Mouse (Mus musculus) thymus, postnatal 4 days (tissue): Measurements from ENCODE around the gene Gm21976.

Experiments used
- DNase-seq: peaks from one replicate; pipeline ENCODE4 v3.0.0; 2021

Gm21976 gene

GRCm38 (mm10) chr13:98298833-98299758 is 19.4 kb downstream of the Gm21976 start:
- peak; percentile 77 for DNase-seq

GRCm38 (mm10) chr13:98305257-98305656 is 25.6 kb downstream of the Gm21976 start:
- DNase-seq = no peak

GRCm38 (mm10) chr13:98306393-98306792 is 26.7 kb downstream of the Gm21976 start:
- DNase-seq = no peak

- no peak for DNase-seq
These were observed 27.3 kb downstream of the Gm21976 start for GRCm38 (mm10) chr13:98306852-98307475.

GRCm38 (mm10) chr13:98308004-98308403 is 28.3 kb downstream of the Gm21976 start:
- no peak for DNase-seq

- DNase-seq = no peak
These were observed 29.0 kb downstream of the Gm21976 start for GRCm38 (mm10) chr13:98308724-98309123.

GRCm38 (mm10) chr13:98311597-98311996 is 31.9 kb downstream of the Gm21976 start:
- DNase-seq = no peak

- no peak for DNase-seq
These were observed 33.9 kb downstream of the Gm21976 start for GRCm38 (mm10) chr13:98313631-98314030.

- no peak for DNase-seq
These were observed 35.4 kb downstream of the Gm21976 start for GRCm38 (mm10) chr13:98315124-98315523.

GRCm38 (mm10) chr13:98316140-98316479 is 36.4 kb downstream of the Gm21976 start:
- no peak for DNase-seq

- peak; percentile 94 for DNase-seq
These were observed 37.0 kb downstream of the Gm21976 start, which contains the start of gene Btf3 for GRCm38 (mm10) chr13:98316480-98317245. Gene Btf3, minus strand, starts transcription at chr13:98317006.

GRCm38 (mm10) chr13:98317246-98317677 is 37.6 kb downstream of the Gm21976 start:
- DNase-seq = no peak

- no peak for DNase-seq
These were observed 38.2 kb downstream of the Gm21976 start for GRCm38 (mm10) chr13:98317911-98318310.

- no peak for DNase-seq
These were observed 45.3 kb downstream of the Gm21976 start for GRCm38 (mm10) chr13:98325034-98325433.

- DNase-seq = peak; percentile 62
These were observed 52.4 kb downstream of the Gm21976 start for GRCm38 (mm10) chr13:98332106-98332505.

GRCm38 (mm10) chr13:98336205-98336604 is 56.5 kb downstream of the Gm21976 start:
- DNase-seq = no peak

- no peak for DNase-seq
These were observed 60.8 kb downstream of the Gm21976 start for GRCm38 (mm10) chr13:98340506-98340905.

- no peak for DNase-seq
These were observed 69.8 kb downstream of the Gm21976 start for GRCm38 (mm10) chr13:98349491-98349890.

- DNase-seq = peak; percentile 64
These were observed 71.8 kb downstream of the Gm21976 start for GRCm38 (mm10) chr13:98351527-98351926.

- DNase-seq = no peak
These were observed 72.8 kb downstream of the Gm21976 start for GRCm38 (mm10) chr13:98352381-98352975.

- no peak for DNase-seq
These were observed 74.0 kb downstream of the Gm21976 start for GRCm38 (mm10) chr13:98353709-98354089.

- peak; percentile 50 for DNase-seq
These were observed 74.6 kb downstream of the Gm21976 start, which contains the start of gene Foxd1 for GRCm38 (mm10) chr13:98354090-98354801. Gene Foxd1, plus strand, starts transcription at chr13:98354242.
